In the genomic region with DNA sequence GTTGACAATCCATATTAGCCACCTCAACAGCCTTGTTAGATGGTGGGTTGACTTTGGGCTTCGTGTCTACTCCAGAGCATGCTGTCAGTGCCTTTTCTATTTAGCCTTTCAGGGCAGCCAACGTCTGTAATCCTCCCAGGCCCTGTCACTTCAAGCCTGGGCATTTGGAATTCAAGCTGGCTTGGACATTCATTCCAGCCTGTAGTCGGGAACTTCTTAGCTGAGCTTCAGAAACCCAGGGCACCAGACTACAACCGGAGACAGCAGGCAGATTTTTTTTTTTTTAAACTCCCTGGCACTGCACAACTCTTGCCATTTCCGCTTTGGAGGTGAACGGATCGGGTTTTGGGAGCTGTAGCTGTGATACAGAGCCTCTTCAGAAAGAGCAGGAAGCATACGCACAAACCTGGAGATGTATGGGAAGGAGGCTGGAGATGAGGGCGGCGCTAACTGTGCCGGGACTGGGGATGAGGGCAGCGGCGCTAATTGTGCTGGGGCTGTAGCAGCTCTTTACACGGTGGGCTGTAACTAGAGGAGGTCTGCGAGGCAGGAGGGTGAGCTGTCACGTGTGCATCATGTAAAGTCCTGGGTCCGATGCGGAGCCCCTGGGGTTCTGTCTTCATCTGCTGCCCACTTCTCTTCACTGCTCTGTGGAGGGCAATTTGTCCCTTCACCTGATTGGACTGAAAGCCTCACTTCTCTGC, we compare ENCODE assay signal across 8 mouse cellular contexts. TPM values are rescaled to one million over a fixed set of nuclear protein-coding genes. Genes with fewer than 3 reads are reported as not detected.
DNase-seq lines count a peak whose midpoint lies in the region; ATAC-seq lines count a peak whose summit lies in the region.

No protein-coding gene starts in this region.

- H3K4me1 ChIP-seq in forebrain, embryonic 15.5 days, result peaks cover 30% of the 10 kb centered on the region
- peaks cover 29% of the 10 kb centered on the region for H3K4me1 ChIP-seq in midbrain, embryonic 12.5 days

- no peak overlapping the region for H3K4me3 ChIP-seq in forebrain, embryonic 15.5 days
- no peak overlapping the region for H3K4me3 ChIP-seq in midbrain, embryonic 12.5 days

- peak; percentile 78; the same call in 1 of the 2 replicates for ATAC-seq in frontal cortex, adult (ENCODE audit: low TSS enrichment)
- ATAC-seq in forebrain, embryonic 15.5 days (replicated peaks), result peak; percentile 15; the same call in 1 of the 2 replicates
- 0 out of 2 replicates have a peak, but pooled peaks have one; percentile 41 for ATAC-seq in midbrain, embryonic 12.5 days (ENCODE audit: low FRiP score, low read depth)
- ATAC-seq in megakaryocyte-erythroid progenitor cell, adult 5-6 weeks (replicated peaks; ENCODE audit: low FRiP score, low TSS enrichment, poor library complexity, severe bottlenecking), result no peak
- ATAC-seq in megakaryocyte progenitor cell, adult 5-6 weeks (replicated peaks; ENCODE audit: poor library complexity), result no peak

- 8% methylated on average over 18 of the region's 18 CpGs for WGBS in forebrain, embryonic 15.5 days
- 10% methylated on average over 18 of the region's 18 CpGs for WGBS in midbrain, embryonic 12.5 days

- no peaks in the 10 kb centered on the region for H3K9me3 ChIP-seq in forebrain, embryonic 15.5 days
- peaks cover 4% of the 10 kb centered on the region; the same call in 1 of the 2 replicates for H3K9me3 ChIP-seq in midbrain, embryonic 12.5 days

- no peaks in the 10 kb centered on the region for H3K36me3 ChIP-seq in forebrain, embryonic 15.5 days
- H3K36me3 ChIP-seq in midbrain, embryonic 12.5 days, result no peaks in the 10 kb centered on the region

- peak overlapping the region; percentile 30 for H3K4me2 ChIP-seq in forebrain, embryonic 15.5 days (replicated peaks)
- peak overlapping the region; percentile 12; the same call in 1 of the 2 replicates for H3K4me2 ChIP-seq in midbrain, embryonic 12.5 days (replicated peaks)

- no peak overlapping the region; the same call in 1 of the 2 replicates for H3K9ac ChIP-seq in forebrain, embryonic 15.5 days (replicated peaks)
- no peak overlapping the region for H3K9ac ChIP-seq in midbrain, embryonic 12.5 days (replicated peaks)

- no peak overlapping the region for H3K27ac ChIP-seq in forebrain, embryonic 15.5 days (replicated peaks)
- H3K27ac ChIP-seq in midbrain, embryonic 12.5 days (replicated peaks), result 0 out of 2 replicates have a peak overlapping the region, but pooled peaks have one; percentile 27

- no peaks in the 10 kb centered on the region for H3K27me3 ChIP-seq in forebrain, embryonic 15.5 days
- H3K27me3 ChIP-seq in midbrain, embryonic 12.5 days, result no peaks in the 10 kb centered on the region

- DNase-seq in frontal cortex, postnatal 10 days (ENCODE audit: low spot score in 2 of 2), result no peak
- peak; percentile 39 for DNase-seq in Muller cell, postnatal 12 days (ENCODE audit: inconsistent ontology term)
- no peak for DNase-seq in adrenal gland, adult (ENCODE audit: inconsistent age in 2 of 2, low spot score in 1 of 2)

RNA-seq across cellular contexts. Expression of a gene that starts 21.3 kb away (rescaled TPM):
- 563 and 611 TPM in 2 replicates for polyA plus RNA-seq in forebrain, embryonic 15.5 days (2015; fragmentation: Nextera tagmentation; extraction: Ambion mirVana)
- polyA plus RNA-seq in midbrain, embryonic 12.5 days (2016; fragmentation: Nextera tagmentation; extraction: Ambion mirVana), result 901 and 946 TPM in 2 replicates
- total RNA-seq in megakaryocyte-erythroid progenitor cell, adult 5-6 weeks (2014; fragmentation: Nextera tagmentation), result 4,905 and 5,243 TPM in 2 replicates
- 5,044 and 5,586 TPM in 2 replicates for total RNA-seq in megakaryocyte-erythroid progenitor cell, adult 5-6 weeks (2017)
- 4,931 and 5,478 TPM in 2 replicates for total RNA-seq in megakaryocyte progenitor cell, adult 5-6 weeks (2015)
- 4,866 and 6,009 TPM in 2 replicates for total RNA-seq in megakaryocyte progenitor cell, adult 5-6 weeks (2017)

RNA-seq across cellular contexts. Expression of a gene that starts 21.4 kb away (rescaled TPM):
- 20.5 and 22.6 TPM in 2 replicates for polyA plus RNA-seq in forebrain, embryonic 15.5 days (2015; fragmentation: Nextera tagmentation; extraction: Ambion mirVana)
- 22.5 and 24.5 TPM in 2 replicates for polyA plus RNA-seq in midbrain, embryonic 12.5 days (2016; fragmentation: Nextera tagmentation; extraction: Ambion mirVana)
- total RNA-seq in megakaryocyte-erythroid progenitor cell, adult 5-6 weeks (2014; fragmentation: Nextera tagmentation), result 46.0 and 47.5 TPM in 2 replicates
- 11.6 and 14.8 TPM in 2 replicates for total RNA-seq in megakaryocyte-erythroid progenitor cell, adult 5-6 weeks (2017)
- 16.4 and 23.6 TPM in 2 replicates for total RNA-seq in megakaryocyte progenitor cell, adult 5-6 weeks (2015)
- total RNA-seq in megakaryocyte progenitor cell, adult 5-6 weeks (2017), result 11.4 and 16.3 TPM in 2 replicates

Comparison
In these comparisons a context has a peak if more than half of its experiments do, and no peak if none do; other contexts are left out.
1. ATAC-seq: peak in frontal cortex, adult (single experiment), forebrain, embryonic 15.5 days (single experiment) and midbrain, embryonic 12.5 days (single experiment); none in megakaryocyte-erythroid progenitor cell, adult 5-6 weeks (single experiment) and megakaryocyte progenitor cell, adult 5-6 weeks (single experiment).